Mouse (Mus musculus) layer of hippocampus, adult 9-11 months (tissue): ENCODE measurements around the gene Pglyrp2.
A peak's percentile ranks its signal among the peaks of the same experiment; 100 is the strongest.

ENCODE experiments used
- DNase-seq: peaks from one replicate; pipeline ENCODE4 v3.0.0; 2022

The Pglyrp2 gene

DNA sequence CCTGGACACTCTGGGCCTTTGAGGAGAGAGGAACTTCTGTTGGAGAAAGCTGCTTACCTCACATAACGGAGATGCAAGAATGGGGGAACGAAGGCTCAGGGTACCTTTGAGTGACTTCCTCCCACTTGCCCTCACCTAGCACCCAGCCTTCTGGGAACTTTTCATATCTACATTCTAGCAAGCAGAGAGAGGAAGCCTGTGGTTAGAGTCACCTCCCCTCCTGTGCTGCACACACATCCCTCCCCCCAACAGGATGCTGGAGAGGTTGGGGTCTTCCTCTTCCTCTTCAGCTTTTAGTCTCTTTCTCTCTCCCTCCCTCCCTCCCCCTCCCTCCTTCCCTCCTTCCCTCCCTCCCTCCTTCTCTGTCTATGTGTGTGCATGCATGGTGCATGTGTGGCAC is at the start of gene Pglyrp2:
Gene Pglyrp2, minus strand, starts transcription at position 134 of the 400 bp plus-strand sequence.
- DNase-seq = no peak

DNA sequence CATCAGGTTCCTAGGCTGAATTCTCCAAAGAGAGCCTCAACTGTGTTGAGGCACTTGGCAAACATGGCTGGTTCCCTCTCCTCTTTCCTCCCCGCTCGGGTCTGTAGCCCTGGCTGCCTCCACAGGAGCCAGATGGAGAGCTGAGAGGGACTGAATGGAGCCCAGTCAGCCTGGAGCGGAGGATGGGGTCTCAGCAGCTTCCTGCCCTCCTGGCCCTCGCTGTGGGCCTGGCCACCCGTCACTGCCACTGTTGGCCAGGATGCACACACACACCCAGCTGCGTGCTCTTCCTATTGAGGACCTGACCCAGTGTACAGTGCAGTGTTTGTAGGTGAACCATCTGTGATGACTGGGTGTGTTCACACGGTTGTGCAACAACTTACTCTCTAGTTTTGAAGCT is 48.2 kb upstream of the Pglyrp2 start:
- DNase-seq = peak; percentile 30

DNA sequence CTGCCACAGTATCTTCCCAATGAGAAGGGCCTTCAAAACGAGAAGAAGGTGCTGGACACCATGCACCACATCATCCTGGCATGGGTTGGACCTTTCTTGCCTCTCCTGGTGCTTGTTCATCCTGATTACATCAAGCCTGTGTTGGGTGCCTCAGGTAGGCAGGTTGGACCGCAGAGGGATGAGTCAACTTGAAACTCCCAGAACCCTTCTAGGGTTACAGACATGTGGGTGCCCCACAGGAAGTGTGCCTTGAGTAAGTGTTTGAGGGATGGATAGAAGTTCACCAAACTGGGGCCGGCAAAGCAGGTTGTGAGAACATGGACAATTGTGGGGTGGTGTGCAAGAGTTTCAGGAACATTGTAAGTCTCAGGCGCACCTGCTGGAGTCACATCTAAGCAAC is 46.8 kb upstream of the Pglyrp2 start:
- no peak for DNase-seq

DNA sequence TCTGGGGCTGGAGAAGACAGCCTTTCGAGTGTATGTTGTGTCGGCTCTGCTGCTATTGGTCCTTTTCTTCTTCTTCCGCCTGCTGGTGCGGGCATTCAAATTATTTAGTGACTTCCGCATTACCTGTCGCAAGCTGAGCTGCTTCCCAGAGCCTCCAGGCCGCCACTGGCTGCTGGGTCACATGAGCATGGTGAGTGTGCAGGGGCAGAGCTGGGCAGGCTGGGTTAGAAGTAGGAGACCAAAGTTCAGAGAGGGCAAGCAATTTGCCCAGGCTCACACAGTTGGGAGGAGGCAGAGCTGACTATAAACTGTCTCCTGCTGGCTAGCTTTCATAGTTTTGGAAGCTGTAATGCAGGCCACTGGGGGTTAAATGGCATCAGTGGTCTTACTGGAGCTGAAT is 44.5 kb upstream of the Pglyrp2 start:
- DNase-seq = no peak

DNA sequence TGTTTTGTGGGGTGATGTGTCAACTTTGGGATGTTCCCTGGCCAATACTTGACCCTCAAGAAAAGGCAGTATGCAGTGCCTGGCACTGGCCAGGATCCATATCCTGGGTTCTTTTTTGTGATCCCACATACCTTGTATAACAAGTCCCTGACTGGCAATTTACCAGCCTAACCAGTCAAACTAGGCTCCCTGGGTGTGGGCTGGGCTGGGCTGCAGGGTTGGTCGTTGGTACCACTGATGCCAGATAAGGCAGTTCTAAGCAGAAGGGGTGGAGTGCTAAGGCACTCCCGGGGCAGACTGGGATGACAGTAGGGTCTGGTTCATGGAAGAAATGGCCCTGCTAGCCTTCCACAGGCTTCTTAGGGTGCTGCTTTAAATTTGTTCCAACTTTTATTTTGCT is 31.0 kb upstream of the Pglyrp2 start:
- no peak for DNase-seq

DNA sequence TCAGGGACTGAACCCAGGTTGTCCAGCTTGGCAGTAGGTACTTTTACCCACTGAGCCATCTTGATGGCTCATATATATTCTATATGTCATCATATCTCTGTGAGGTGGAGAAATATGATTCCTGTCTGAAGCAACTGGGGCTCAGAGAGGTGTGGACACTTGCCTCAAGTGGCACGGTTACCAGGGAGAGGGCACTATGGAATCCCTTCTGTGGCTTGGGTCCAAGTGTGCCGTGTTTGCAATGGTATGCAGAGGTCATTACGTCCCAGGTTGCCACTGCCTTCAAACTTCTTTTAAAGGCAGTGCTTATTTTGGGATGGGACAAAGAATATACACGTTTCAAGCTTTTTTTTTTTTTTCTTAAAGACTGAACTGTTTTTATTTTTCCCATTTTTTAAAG is 30.2 kb upstream of the Pglyrp2 start:
- DNase-seq = no peak

DNA sequence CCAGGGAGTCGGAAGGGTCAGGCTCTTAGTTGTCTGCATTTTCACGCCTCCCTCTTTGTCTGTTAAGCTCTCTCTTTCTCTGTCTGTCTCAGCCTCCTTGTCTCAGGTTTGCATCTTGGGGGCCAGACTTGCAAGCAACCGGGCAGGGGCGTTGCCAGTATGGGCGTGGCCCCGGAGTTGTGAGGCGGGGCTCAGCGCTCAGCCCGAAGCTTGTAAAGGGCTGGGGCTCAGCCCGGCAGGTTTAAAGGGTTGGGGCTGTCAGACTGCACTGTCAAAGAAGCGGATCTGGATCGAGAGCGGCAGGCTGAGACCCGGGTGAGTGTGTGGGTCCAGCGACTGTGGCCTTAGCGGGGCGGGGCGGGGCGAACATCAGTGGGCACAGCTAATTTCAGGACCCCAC is 28.5 kb upstream of the Pglyrp2 start, which contains the start of gene Cyp4f39:
Gene Cyp4f39, plus strand, starts transcription at position 242 of the 400 bp plus-strand sequence.
- DNase-seq = no peak

DNA sequence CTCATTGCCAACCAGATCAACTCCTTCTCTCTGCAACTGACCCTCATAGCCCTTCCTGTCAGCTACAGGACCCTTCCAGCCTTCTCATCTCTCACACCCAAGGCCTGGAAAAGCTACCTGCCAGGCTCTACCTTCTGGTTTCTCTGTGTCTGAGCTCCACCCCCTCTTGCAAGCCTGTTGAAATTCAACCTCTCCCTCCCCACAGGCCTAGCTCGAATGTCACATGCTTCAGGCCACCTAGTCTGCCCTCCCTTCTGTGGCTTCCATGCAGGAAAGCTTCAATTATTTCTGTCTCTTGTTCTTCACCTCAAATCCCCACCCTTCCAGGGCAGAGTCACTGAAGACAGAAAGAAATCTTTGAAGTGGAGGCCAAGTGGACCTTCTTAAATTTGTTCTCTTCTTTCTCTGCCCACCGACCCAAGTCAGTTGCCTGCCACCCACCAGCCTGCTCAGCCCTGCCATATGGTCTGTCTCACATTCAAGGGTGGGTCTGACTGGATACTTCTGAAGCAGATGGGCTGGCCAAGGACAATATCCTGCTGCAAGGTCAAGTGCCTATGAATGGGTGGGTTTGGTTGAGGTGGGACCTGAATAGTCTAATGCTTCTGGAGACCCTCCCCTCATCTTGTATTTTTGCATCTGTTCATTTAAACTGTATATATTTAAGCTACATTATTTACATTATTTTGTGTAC is 27.0 kb upstream of the Pglyrp2 start:
- no peak for DNase-seq

DNA sequence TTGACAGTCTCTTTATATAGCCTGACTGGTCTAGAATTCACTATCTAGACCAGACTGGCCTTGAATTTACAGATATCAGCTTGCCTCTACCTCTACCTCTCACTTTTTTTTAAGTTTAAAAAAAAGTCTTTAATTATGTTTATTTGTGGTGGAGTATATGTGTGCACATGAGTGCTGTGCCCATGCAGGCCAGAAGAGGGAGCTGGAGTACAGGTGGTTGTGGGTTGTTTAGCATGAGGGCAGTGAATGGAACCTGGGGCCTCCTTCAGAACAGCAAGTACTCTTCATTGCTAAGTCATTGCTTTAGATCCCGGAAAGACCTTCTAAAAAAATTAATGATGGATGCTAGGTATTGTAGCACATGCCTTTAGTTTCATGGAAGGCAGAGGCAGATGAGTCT is 25.1 kb upstream of the Pglyrp2 start:
- no peak for DNase-seq

DNA sequence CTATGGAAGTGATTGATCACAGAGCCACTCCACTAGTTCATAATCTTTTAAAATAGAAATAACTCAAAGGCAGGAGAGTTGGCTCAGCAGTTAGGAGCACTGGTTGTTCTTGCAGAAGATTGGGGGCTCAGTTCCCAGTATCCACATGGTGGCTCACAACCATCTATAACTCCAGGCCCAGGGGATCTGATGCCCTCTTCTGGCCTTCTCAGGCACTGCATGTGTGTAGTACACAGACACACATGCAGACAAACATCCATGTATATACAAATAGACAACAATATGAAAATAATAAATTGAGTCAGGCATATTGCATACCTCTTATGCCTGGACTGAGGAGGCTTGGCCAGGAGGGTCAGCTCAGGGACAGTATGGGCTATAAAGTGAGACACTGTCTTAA is 23.2 kb upstream of the Pglyrp2 start:
- no peak for DNase-seq

DNA sequence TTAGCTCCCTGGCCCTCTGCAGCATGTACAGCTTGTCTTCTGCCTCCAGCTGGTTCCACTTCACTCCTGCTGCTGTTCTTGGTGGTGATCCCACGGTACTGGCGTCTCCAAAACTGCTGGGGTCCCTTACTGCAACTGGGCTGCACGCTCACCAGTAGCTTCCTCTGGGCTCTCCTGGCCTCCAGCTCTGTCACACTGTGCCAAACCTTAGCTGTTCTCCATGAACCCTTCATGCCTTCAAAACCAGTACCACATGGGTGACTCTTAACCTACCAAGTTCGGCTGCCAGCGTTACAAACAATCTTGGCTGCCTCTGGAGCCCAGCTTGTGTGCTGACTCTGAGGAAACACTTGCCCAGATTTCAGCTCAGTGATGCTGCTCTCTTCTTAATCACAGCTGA is 21.0 kb upstream of the Pglyrp2 start:
- no peak for DNase-seq

DNA sequence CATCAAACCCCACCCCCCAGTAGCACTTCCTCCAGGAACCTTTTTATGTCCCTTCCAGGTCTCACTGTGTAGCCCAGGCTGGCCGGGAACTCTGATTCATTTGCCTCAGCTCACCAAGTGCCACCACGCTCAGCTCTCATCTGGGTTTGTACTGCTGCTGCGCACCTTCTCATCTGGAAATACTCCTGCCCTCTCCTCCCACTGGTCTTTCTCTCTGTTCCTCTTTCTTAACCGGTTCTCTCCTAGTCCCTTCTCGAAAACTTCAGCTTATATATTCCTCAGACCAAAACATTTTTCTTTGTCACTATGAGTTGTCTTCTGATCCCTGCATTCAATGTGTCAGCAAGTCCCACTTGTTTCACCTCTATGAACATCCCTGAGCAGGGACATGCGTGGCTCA is 19.3 kb upstream of the Pglyrp2 start:
- no peak for DNase-seq

DNA sequence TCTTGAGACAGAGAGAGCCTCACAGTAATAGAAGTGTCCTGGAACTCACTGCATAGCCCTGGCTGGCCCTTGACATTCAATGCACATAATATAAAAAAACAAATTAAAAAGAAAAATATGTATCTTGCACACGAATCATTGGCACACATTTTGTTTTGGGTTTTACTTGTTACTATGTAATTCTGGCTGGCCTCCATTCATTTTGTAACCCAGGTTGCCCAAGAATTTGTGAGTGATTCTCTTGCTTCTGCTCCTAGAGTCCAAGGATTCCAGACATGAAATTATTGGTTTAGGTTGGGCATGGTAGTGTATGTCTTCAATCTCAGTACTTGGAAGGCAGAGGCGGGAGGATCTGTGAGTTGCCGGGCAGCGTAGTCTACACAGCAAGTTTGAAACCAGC is 13.1 kb upstream of the Pglyrp2 start:
- no peak for DNase-seq

DNA sequence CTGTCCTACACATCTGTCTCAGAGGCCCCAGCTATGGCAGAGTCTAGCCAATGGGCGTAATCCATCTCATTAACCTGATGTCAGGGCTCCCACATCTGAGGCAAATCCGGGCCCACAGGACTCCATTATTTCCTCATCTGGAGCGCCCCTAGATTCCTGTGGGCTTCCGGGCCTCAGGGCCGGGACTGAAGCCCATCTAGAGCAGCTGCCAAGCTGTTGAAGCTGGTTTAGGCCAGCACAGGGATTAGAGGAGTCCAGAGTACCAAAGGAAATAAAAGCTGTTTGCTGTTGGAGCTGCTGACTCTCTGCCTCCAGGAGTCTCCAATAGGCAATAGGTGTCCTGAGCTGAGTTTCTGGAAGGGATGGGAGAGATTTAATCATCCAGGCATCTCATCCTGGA is 11.2 kb upstream of the Pglyrp2 start:
- no peak for DNase-seq

DNA sequence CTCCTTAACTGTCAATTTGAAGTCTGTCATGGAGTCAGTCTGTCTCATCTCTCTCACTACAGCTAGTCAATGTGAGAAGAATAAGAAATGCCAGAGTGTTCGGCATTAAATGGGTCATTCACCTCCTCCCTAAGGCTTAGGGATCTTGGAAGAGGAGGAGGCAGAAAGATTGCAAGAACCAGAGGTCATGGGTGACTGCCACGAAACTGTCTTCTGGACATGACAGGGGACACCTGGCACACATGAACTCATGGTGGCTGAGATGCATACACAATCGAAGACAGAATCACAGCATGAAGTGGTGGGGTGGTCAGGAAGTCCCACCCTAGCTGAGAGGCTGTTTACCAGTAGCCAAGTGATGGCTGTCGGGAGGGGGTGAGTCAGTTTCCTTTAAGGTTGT is 10.4 kb upstream of the Pglyrp2 start:
- no peak for DNase-seq

DNA sequence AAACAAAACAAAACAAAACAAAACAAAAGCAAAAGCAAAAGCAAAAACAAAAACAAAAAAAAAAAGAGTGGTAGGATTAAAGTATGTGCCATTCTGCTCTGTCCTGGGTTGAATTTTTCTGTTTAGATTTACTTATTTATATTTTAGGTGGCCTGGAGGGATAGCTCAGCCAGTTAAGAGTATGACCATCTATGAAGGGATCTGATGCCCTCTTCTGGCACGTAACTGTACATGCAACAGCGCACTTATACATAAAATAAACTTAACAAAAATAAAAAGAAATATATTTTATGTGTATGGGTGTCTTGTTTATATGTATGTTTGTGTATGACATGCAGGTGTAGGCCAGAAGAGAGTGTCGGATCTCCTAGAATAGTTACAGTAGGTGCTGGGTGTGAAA is 8.0 kb upstream of the Pglyrp2 start:
- DNase-seq = no peak

DNA sequence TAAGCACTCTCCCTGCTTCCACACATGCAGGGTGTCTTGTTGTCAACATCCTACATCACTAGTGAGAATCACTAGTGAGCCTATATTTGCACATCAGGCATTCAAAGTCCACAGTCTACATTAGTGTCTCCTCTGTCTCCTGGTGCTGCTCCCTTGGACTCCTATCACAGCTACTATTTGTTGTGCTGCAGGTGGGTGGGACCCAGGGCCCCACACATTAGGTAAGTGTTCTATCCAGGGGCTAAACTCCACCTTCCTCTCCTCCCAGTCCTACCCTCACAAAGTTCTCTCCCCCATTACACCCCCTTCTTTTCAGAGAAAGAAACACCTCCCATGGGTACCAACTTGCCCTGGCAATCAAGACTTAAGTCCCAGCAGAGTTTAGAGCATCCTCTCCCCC is 2.6 kb upstream of the Pglyrp2 start:
- DNase-seq = no peak

DNA sequence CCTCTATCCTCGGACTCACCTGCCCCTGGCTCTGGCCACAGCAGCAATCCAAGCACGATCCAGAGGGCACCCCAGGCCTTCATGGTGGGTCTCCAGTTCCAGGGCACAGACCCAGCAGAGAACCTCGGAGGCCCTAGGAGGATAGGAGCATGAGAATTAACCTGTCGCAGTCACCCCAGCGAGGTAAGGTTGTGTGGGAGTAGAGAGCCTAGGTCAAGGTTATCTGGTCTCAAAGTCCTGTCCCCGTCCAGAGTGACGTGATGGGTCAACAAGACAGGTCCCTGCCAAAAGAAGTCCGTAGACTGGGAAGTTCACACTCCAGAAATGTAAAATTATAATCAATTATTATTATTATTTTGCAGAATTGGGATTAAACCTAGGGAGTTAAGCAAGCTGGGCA is 3.2 kb downstream of the Pglyrp2 start:
- DNase-seq = no peak

DNA sequence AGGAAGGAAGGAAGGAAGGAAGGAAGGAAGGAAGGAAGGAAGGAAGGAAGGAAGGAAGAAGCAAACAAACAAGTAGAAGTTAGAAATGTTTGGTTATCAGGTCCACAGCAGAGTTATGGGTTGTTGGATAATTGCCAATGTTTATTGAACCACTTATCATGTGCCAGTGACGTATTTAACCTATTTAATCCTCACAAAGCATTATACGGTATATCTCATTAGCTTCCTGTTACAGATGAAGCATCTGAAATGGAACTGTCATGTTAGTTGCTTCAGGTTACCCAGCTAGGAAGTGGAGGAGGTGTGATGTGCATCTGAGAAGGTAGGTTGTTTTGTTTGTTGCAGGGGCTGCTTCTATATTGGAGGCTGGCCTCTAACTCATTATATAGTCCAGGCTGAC is 4.0 kb downstream of the Pglyrp2 start:
- no peak for DNase-seq

DNA sequence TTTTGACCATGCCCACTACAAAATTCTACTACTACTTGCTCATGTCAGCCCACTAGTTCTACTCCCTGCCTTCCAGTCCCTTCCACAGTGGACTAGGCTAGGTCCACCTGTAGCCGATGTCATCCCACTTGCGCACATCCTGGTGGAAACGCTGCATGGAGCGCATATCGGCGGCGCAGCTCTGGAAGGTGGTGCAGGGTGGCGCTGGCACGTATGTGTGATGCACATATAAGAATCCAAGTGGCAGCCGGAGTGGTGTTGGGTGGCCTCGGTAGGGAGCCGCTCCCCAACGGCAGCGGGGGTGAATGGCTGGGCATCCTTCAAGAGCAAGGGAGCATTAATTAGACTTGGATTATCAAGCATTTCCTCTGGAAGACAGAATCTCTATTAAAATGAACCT is 7.2 kb downstream of the Pglyrp2 start:
- DNase-seq = no peak

DNA sequence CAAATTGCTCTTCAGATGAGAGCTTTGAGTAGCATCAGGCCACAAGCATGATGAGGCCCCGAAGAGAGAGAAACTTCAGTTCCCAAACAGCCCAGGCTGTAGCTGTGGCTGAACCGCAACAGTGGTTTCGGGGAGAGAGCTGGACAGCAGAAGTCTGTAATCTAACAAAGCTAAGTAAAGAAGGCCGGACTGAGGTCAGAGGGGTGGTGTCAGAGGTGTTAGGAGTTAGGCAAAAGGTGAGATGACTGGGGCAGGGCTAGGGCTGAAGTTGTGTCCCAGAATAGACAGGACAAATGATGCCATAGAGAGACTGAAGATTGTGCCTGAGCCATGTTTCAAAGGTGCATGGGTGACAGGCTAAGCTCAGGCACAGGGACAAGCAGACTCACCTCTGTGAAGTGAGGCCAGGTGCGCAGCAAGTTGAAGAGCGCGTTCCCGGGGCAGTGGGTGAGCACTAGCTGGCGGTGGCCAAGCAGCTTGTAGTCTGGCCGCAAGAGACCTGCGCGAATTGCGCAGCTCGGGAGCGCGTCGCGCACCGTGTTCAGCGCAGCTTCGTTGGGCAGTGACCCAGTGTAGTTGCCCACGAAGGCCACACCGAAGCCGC is 8.4 kb downstream of the Pglyrp2 start:
- no peak for DNase-seq

DNA sequence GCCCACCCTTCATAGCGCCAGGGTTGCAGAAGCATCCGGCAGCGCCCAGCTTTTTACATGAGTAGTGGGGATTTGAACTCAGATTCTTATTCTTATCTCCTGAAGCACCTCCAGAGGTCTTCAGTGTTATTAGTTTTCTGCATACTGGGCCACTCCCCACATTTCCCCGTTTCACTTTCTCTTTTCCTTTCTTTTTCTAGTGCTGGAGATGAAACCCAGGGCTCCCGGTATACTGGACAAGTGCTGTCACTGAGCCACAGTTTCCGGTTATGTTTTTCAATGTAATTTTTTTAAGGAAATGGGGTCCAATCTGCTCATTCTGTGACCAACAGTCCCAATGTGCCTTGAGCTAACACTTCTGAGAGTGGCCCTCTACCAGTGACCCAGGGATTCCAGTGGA is 12.1 kb downstream of the Pglyrp2 start:
- no peak for DNase-seq

DNA sequence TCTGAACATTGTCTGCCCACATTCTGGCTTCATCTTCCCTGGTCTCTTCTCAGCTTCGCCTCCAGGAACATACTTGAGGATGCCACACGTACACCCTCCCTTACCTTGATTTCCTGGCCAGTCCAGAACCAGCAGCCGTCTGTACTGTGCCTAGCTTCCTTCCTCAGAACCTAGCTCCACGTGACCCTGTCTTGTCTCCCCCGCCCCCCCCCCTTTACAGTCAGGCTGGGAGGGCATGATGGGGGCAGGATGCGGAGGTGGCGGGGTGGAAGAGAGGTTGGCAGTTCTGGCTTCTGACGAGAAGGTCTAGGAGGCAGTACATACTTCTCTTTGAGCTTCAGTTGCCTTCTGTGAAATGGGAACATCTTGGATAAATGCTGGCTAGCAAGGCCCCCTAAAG is 20.6 kb downstream of the Pglyrp2 start, which contains the start of gene Rasal3:
Gene Rasal3, minus strand, starts transcription at position 167 of the 400 bp plus-strand sequence.
- DNase-seq = peak; percentile 51

DNA sequence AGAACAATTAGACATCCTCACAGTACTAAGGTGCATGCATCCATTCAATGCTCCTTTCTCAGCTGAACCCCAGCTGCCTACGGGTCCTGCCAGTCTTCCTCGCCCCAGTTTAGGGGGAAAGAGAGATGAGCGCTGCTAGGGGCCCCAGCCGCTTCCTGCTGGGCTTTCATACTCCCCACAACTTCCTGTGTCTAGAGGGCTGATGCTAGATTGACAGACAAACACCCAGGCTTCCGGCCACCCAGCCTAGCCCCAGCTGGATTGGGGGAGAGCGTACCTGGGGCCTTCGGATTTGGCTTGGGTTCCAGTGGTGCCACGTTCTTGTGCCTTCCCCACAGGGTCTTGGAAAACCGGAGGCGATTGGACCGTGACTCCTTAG is 21.2 kb downstream of the Pglyrp2 start:
- no peak for DNase-seq
